Mouse (Mus musculus) liver, embryonic 12.5 days (tissue): ENCODE measurements around the gene Scaf11. TPM values are rescaled to one million over a fixed set of nuclear protein-coding genes. Genes with fewer than 3 reads are reported as not detected.
A peak's percentile ranks its signal among the peaks of the same experiment; 100 is the strongest.

Experiments used
- ATAC-seq: fragments of 200-750 bp; cut with Nextera tagmentation; 2 replicates; pipeline ENCODE4 v1.8.0; 2017; ENCODE audit warnings: moderate number of reproducible peaks, mild to moderate bottlenecking, moderate library complexity
- H3K27ac ChIP-seq: fragments of 300-500 bp; sonication (generic); 2 replicates; pipeline ENCODE4 v1.5.1; 2016; ENCODE audit warnings: mild to moderate bottlenecking
- H3K27me3 ChIP-seq: fragments of 300-500 bp; sonication (generic); replicated peaks from 2 replicates; pipeline ENCODE4 v1.6.1; 2016; ENCODE audit warnings: mild to moderate bottlenecking, moderate library complexity
- H3K36me3 ChIP-seq: fragments of 300-500 bp; sonication (generic); 2 replicates; pipeline ENCODE4 v1.6.1; 2016; ENCODE audit warnings: mild to moderate bottlenecking, moderate library complexity
- H3K4me1 ChIP-seq: fragments of 300-500 bp; sonication (generic); 2 replicates; pipeline ENCODE4 v1.6.1; 2016
- H3K4me2 ChIP-seq: fragments of 300-500 bp; sonication (generic); 2 replicates; pipeline ENCODE4 v1.6.1; 2016; ENCODE audit warnings: mild to moderate bottlenecking, moderate library complexity
- H3K4me3 ChIP-seq: fragments of 300-500 bp; sonication (generic); 2 replicates; pipeline ENCODE4 v1.5.1; 2016; ENCODE audit warnings: mild to moderate bottlenecking, moderate library complexity
- H3K9ac ChIP-seq: fragments of 300-500 bp; sonication (generic); 2 replicates; pipeline ENCODE4 v1.6.1; 2016; ENCODE audit warnings: mild to moderate bottlenecking, moderate library complexity
- H3K9me3 ChIP-seq: fragments of 300-500 bp; sonication (generic); replicated peaks from 2 replicates; pipeline ENCODE4 v1.6.1; 2016; ENCODE audit warnings: mild to moderate bottlenecking, moderate library complexity
- WGBS: fragments of 180-500 bp; shearing (Covaris S2); methylation state at CpG from one replicate; pipeline ENCODE4 v1.1.7; 2016; ENCODE audit not compliant: insufficient replicate concordance; 5-methylcytosine and 5-hydroxymethylcytosine counted together
- polyA plus RNA-seq: library from polyadenylated mRNA; unstranded; fragments of >200 nt; fragmentation: Nextera tagmentation; extraction: Ambion mirVana; gene quantifications from 2 replicates; pipeline ENCODE4 v1.2.1, GENCODE M21; 2016

The Scaf11 gene
- polyA plus RNA-seq, 1 experiment from 2014 or later, result 68.8 TPM

GRCm38 (mm10) chr15:96392878-96393277 is 67.8 kb downstream of the Scaf11 start:
- WGBS, result 93% methylated on average over 3 of the region's 3 CpGs
- H3K36me3 ChIP-seq, result peaks cover 80% of the 10 kb centered on the region
- H3K27ac ChIP-seq, result no peak overlapping the region
- H3K4me1 ChIP-seq, result no peaks in the 10 kb centered on the region
- H3K9ac ChIP-seq, result no peak overlapping the region
- H3K4me2 ChIP-seq, result no peak overlapping the region
- no peaks in the 10 kb centered on the region for H3K9me3 ChIP-seq
- no peak overlapping the region for H3K4me3 ChIP-seq
- no peaks in the 10 kb centered on the region for H3K27me3 ChIP-seq
- no peak for ATAC-seq

- no peaks in the 10 kb centered on the region for H3K27me3 ChIP-seq
- no peak overlapping the region for H3K4me2 ChIP-seq
- H3K27ac ChIP-seq, result no peak overlapping the region
- H3K9ac ChIP-seq, result no peak overlapping the region
- H3K9me3 ChIP-seq, result no peaks in the 10 kb centered on the region
- no peak for ATAC-seq
- H3K4me3 ChIP-seq, result no peak overlapping the region
- peaks cover 70% of the 10 kb centered on the region for H3K36me3 ChIP-seq
- no peaks in the 10 kb centered on the region for H3K4me1 ChIP-seq
- WGBS, result 78% methylated on average over 1 of the region's 1 CpGs
Measured at GRCm38 (mm10) chr15:96388565-96388964, 72.1 kb downstream of the Scaf11 start.

- H3K9me3 ChIP-seq, result no peaks in the 10 kb centered on the region
- no peaks in the 10 kb centered on the region for H3K27me3 ChIP-seq
- no peak overlapping the region for H3K27ac ChIP-seq
- H3K9ac ChIP-seq, result no peak overlapping the region
- peaks cover 81% of the 10 kb centered on the region for H3K36me3 ChIP-seq
- no peak overlapping the region for H3K4me2 ChIP-seq
- peak; percentile 24; the same call in 1 of the 2 replicates for ATAC-seq
- no peak overlapping the region for H3K4me3 ChIP-seq
- WGBS, result 85% methylated on average over 11 of the region's 11 CpGs
- no peaks in the 10 kb centered on the region for H3K4me1 ChIP-seq
Measured at GRCm38 (mm10) chr15:96382223-96382622, 78.4 kb downstream of the Scaf11 start.

- 92% methylated on average over 7 of the region's 7 CpGs for WGBS
- Histone ChIP-seq H3K4me3 (no peak overlapping the region), H3K4me1 (no peaks in the 10 kb centered on the region), H3K4me2 (no peak overlapping the region), H3K9ac (no peak overlapping the region), H3K27me3 (no peaks in the 10 kb centered on the region), H3K36me3 (peaks cover 84% of the 10 kb centered on the region), H3K27ac (no peak overlapping the region), H3K9me3 (no peaks in the 10 kb centered on the region)
- ATAC-seq, result no peak
Measured at GRCm38 (mm10) chr15:96377701-96378100, 82.9 kb downstream of the Scaf11 start.

- Histone ChIP-seq H3K27ac (peak overlapping the region; percentile 14; the same call in 1 of the 2 replicates), H3K4me3 (no peak overlapping the region)
- ATAC-seq, result no peak
Measured at GRCm38 (mm10) chr15:96377263-96377662, 83.4 kb downstream of the Scaf11 start.

GRCm38 (mm10) chr15:96376214-96376613 is 84.4 kb downstream of the Scaf11 start:
- H3K4me2 ChIP-seq, result no peak overlapping the region
- H3K27me3 ChIP-seq, result no peaks in the 10 kb centered on the region
- ATAC-seq, result no peak
- H3K27ac ChIP-seq, result no peak overlapping the region
- H3K36me3 ChIP-seq, result peaks cover 86% of the 10 kb centered on the region
- no peaks in the 10 kb centered on the region for H3K9me3 ChIP-seq
- 79% methylated on average over 2 of the region's 2 CpGs for WGBS
- no peak overlapping the region for H3K4me3 ChIP-seq
- no peaks in the 10 kb centered on the region for H3K4me1 ChIP-seq
- H3K9ac ChIP-seq, result no peak overlapping the region

More at GRCm38 (mm10) chr15:96377263-96377662, 83.4 kb downstream of the Scaf11 start:
- H3K9me3 ChIP-seq, result no peaks in the 10 kb centered on the region
- H3K27me3 ChIP-seq, result no peaks in the 10 kb centered on the region
- H3K4me1 ChIP-seq, result no peaks in the 10 kb centered on the region
- peaks cover 84% of the 10 kb centered on the region for H3K36me3 ChIP-seq
- H3K9ac ChIP-seq, result no peak overlapping the region
- H3K4me2 ChIP-seq, result no peak overlapping the region
- WGBS, result 82% methylated on average over 5 of the region's 5 CpGs

GRCm38 (mm10) chr15:96373161-96373560 is 87.5 kb downstream of the Scaf11 start:
- Histone ChIP-seq H3K27me3 (no peaks in the 10 kb centered on the region), H3K4me2 (no peak overlapping the region), H3K36me3 (peaks cover 94% of the 10 kb centered on the region), H3K9me3 (no peaks in the 10 kb centered on the region), H3K9ac (no peak overlapping the region), H3K27ac (no peak overlapping the region), H3K4me3 (no peak overlapping the region), H3K4me1 (no peaks in the 10 kb centered on the region)
- no peak for ATAC-seq
- WGBS, result 82% methylated on average over 5 of the region's 5 CpGs

- H3K4me2 ChIP-seq, result no peak overlapping the region
- H3K36me3 ChIP-seq, result peaks cover 94% of the 10 kb centered on the region
- no peaks in the 10 kb centered on the region for H3K9me3 ChIP-seq
- no peaks in the 10 kb centered on the region for H3K4me1 ChIP-seq
- no peaks in the 10 kb centered on the region for H3K27me3 ChIP-seq
- no peak overlapping the region for H3K4me3 ChIP-seq
- ATAC-seq, result no peak
- no peak overlapping the region for H3K9ac ChIP-seq
- no peak overlapping the region for H3K27ac ChIP-seq
- WGBS, result 92% methylated on average over 6 of the region's 6 CpGs
Measured at GRCm38 (mm10) chr15:96372628-96373027, 88.0 kb downstream of the Scaf11 start.

GRCm38 (mm10) chr15:96371311-96371710 is 89.3 kb downstream of the Scaf11 start:
- no peak for ATAC-seq
- WGBS, result 92% methylated on average over 18 of the region's 18 CpGs
- no peak overlapping the region for H3K27ac ChIP-seq

GRCm38 (mm10) chr15:96366176-96366963 is 94.3 kb downstream of the Scaf11 start:
- H3K9me3 ChIP-seq, result no peaks in the 10 kb centered on the region
- H3K27me3 ChIP-seq, result no peaks in the 10 kb centered on the region
- H3K9ac ChIP-seq, result no peak overlapping the region
- no peak overlapping the region for H3K4me3 ChIP-seq
- no peak for ATAC-seq
- H3K36me3 ChIP-seq, result peaks cover 97% of the 10 kb centered on the region
- no peak overlapping the region for H3K27ac ChIP-seq
- WGBS, result 83% methylated on average over 11 of the region's 11 CpGs
- no peak overlapping the region for H3K4me2 ChIP-seq
- H3K4me1 ChIP-seq, result no peaks in the 10 kb centered on the region

More at GRCm38 (mm10) chr15:96371311-96371710, 89.3 kb downstream of the Scaf11 start:
- Histone ChIP-seq H3K4me2 (no peak overlapping the region), H3K9ac (no peak overlapping the region), H3K4me1 (no peaks in the 10 kb centered on the region), H3K4me3 (no peak overlapping the region), H3K27me3 (no peaks in the 10 kb centered on the region), H3K36me3 (peaks cover 91% of the 10 kb centered on the region), H3K9me3 (no peaks in the 10 kb centered on the region)

- peaks cover 97% of the 10 kb centered on the region for H3K36me3 ChIP-seq
- ATAC-seq, result no peak
Measured at GRCm38 (mm10) chr15:96365351-96365750, 95.3 kb downstream of the Scaf11 start.

More at GRCm38 (mm10) chr15:96365351-96365750, 95.3 kb downstream of the Scaf11 start:
- Histone ChIP-seq H3K4me3 (no peak overlapping the region), H3K4me1 (no peaks in the 10 kb centered on the region), H3K9me3 (no peaks in the 10 kb centered on the region), H3K27me3 (no peaks in the 10 kb centered on the region), H3K9ac (no peak overlapping the region), H3K4me2 (no peak overlapping the region), H3K27ac (no peak overlapping the region)
- WGBS, result 76% methylated on average over 3 of the region's 3 CpGs
